Mouse (Mus musculus) lung, postnatal 10 days (tissue): ENCODE data around the gene Metap2.
A peak's percentile ranks its signal among the peaks of the same experiment; 100 is the strongest.
"Not testable (repeated sequence)": the region's sequence is repeated elsewhere in the genome, so short reads cannot be mapped to it uniquely, and the experiment has no call there.

Source experiments
- DNase-seq: peaks from one replicate; pipeline ENCODE4 v3.0.0; 2021

Gene Metap2

GRCm38 (mm10) chr10:93833699-93834393 is 63.0 kb downstream of the Metap2 start:
- DNase-seq = peak; percentile 73

GRCm38 (mm10) chr10:93833370-93833698 is 63.6 kb downstream of the Metap2 start:
- no peak for DNase-seq

GRCm38 (mm10) chr10:93832811-93833210 is 64.1 kb downstream of the Metap2 start:
- no peak for DNase-seq

- DNase-seq = no peak
These were observed 64.9 kb downstream of the Metap2 start for GRCm38 (mm10) chr10:93831730-93832574.

GRCm38 (mm10) chr10:93830931-93831729 is 65.8 kb downstream of the Metap2 start, which contains the start of gene Usp44:
Usp44 (plus strand) TSS chr10:93831555.
- DNase-seq = no peak

GRCm38 (mm10) chr10:93829898-93830831 is 66.7 kb downstream of the Metap2 start:
- DNase-seq = no peak

GRCm38 (mm10) chr10:93818661-93819060 is 78.2 kb downstream of the Metap2 start:
- DNase-seq = peak; percentile 80

- DNase-seq = peak; percentile 28
These were observed 83.1 kb downstream of the Metap2 start for GRCm38 (mm10) chr10:93813755-93814154.

- DNase-seq = peak; percentile 87
These were observed 84.0 kb downstream of the Metap2 start for GRCm38 (mm10) chr10:93812774-93813415.

GRCm38 (mm10) chr10:93812098-93812497 is 84.8 kb downstream of the Metap2 start:
- DNase-seq = peak; percentile 55

- no peak for DNase-seq
These were observed 86.2 kb downstream of the Metap2 start for GRCm38 (mm10) chr10:93810590-93811185.

- not testable (repeated sequence) for DNase-seq
These were observed 87.5 kb downstream of the Metap2 start for GRCm38 (mm10) chr10:93809438-93809837.
